Mouse (Mus musculus) liver, postnatal 0 days (tissue): ENCODE results near the gene Rasgef1a. TPM values are rescaled to one million over a fixed set of nuclear protein-coding genes. Genes with fewer than 3 reads are reported as not detected.

Experiments used
- ATAC-seq: fragments of 200-750 bp; cut with Nextera tagmentation; 2 replicates; pipeline ENCODE4 v1.8.0; 2017; ENCODE audit warnings: mild to moderate bottlenecking, moderate library complexity
- DNase-seq: peaks from one replicate; pipeline ENCODE4 v3.0.0-alpha.2; 2016
- H3K27ac ChIP-seq: fragments of 300-500 bp; sonication (generic); 2 replicates; pipeline ENCODE4 v1.5.1; 2014; ENCODE audit warnings: antibody characterized with exemption, moderate library complexity, mild to moderate bottlenecking, low read depth
- H3K27me3 ChIP-seq: fragments of 300-500 bp; sonication (generic); 2 replicates; pipeline ENCODE4 v1.6.1; 2014; ENCODE audit warnings: low read length, control low read depth, mixed read lengths; ENCODE audit not compliant: insufficient read depth
- H3K36me3 ChIP-seq: fragments of 300-500 bp; sonication (generic); replicated peaks from 2 replicates; pipeline ENCODE4 v1.6.1; 2014; ENCODE audit warnings: mild to moderate bottlenecking, control low read depth, low read length, moderate library complexity, mixed read lengths; ENCODE audit not compliant: insufficient read depth
- H3K4me1 ChIP-seq: fragments of 300-500 bp; sonication (generic); 2 replicates; pipeline ENCODE4 v1.6.1; 2014; ENCODE audit warnings: antibody characterized with exemption, mild to moderate bottlenecking, control low read depth; ENCODE audit not compliant: insufficient read depth
- H3K4me2 ChIP-seq: fragments of 300-500 bp; sonication (generic); 2 replicates; pipeline ENCODE4 v1.6.1; 2014; ENCODE audit warnings: low read depth, mild to moderate bottlenecking, low read length, moderate library complexity, mixed read lengths
- H3K4me3 ChIP-seq: fragments of 300-500 bp; sonication (generic); 2 replicates; pipeline ENCODE4 v1.5.1; 2014; ENCODE audit warnings: low read depth, low read length
- H3K9ac ChIP-seq: fragments of 300-500 bp; sonication (generic); replicated peaks from 2 replicates; pipeline ENCODE4 v1.6.1; 2014; ENCODE audit warnings: mild to moderate bottlenecking, moderate library complexity
- H3K9me3 ChIP-seq: fragments of 300-500 bp; sonication (generic); 2 replicates; pipeline ENCODE4 v1.6.1; 2016; ENCODE audit warnings: mild to moderate bottlenecking, control low read depth, low read length, mixed read lengths
- CTCF ChIP-seq: sonication (generic); IDR thresholded peaks from 2 replicates; pipeline ENCODE4 v1.5.1; 2016; ENCODE audit warnings: antibody characterized with exemption, low read depth
- EP300 ChIP-seq: IDR thresholded peaks from 2 replicates; pipeline ENCODE4 v1.6.1; 2016; ENCODE audit warnings: antibody characterized with exemption, low read depth, mild to moderate bottlenecking
- WGBS: fragments of 180-500 bp; shearing (Covaris S2); extraction: QIAGEN DNeasy Blood & Tissue Kit; methylation state at CpG from one replicate; pipeline ENCODE4 v1.1.7; 2014; ENCODE audit not compliant: insufficient replicate concordance; 5-methylcytosine and 5-hydroxymethylcytosine counted together
- polyA plus RNA-seq: library from polyadenylated mRNA; unstranded; fragments of >200 nt; fragmentation: Nextera tagmentation; extraction: Ambion mirVana; gene quantifications from 2 replicates; pipeline ENCODE4 v1.2.1, GENCODE M21; 2015

Gene Rasgef1a
- polyA plus RNA-seq, 1 experiment from 2014 or later, result 0.11 TPM

- DNase-seq (no peak), ATAC-seq (no peak)
- H3K4me1 ChIP-seq, result no peaks in the 10 kb centered on the region
- 45% methylated on average over 9 of the region's 9 CpGs for WGBS
- no peak overlapping the region for H3K4me3 ChIP-seq
- no peak overlapping the region for H3K4me2 ChIP-seq
- no peak overlapping the region for H3K27ac ChIP-seq
- no peaks in the 10 kb centered on the region for H3K9me3 ChIP-seq
- no peaks in the 10 kb centered on the region for H3K27me3 ChIP-seq
- no peak overlapping the region for H3K9ac ChIP-seq
- no peak for TF ChIP-seq EP300
- TF ChIP-seq CTCF, result no peak
- no peaks in the 10 kb centered on the region for H3K36me3 ChIP-seq
These were observed 25.0 kb downstream of the Rasgef1a start for GRCm38 (mm10) chr6:118036118-118036805.

- TF ChIP-seq EP300 (no peak), CTCF (no peak)
- Histone ChIP-seq H3K9me3 (no peaks in the 10 kb centered on the region), H3K36me3 (no peaks in the 10 kb centered on the region), H3K27me3 (no peaks in the 10 kb centered on the region), H3K9ac (no peak overlapping the region), H3K4me2 (no peak overlapping the region), H3K4me3 (no peak overlapping the region), H3K4me1 (no peaks in the 10 kb centered on the region), H3K27ac (no peak overlapping the region)
- no peak for ATAC-seq
- DNase-seq, result no peak
- WGBS, result 39% methylated on average over 5 of the region's 5 CpGs
These were observed 25.6 kb downstream of the Rasgef1a start for GRCm38 (mm10) chr6:118036866-118037265.

GRCm38 (mm10) chr6:118045180-118045579, 33.9 kb downstream of the Rasgef1a start:
- H3K9me3 ChIP-seq, result no peaks in the 10 kb centered on the region
- H3K9ac ChIP-seq, result no peak overlapping the region
- 31% methylated on average over 4 of the region's 4 CpGs for WGBS
- H3K27me3 ChIP-seq, result no peaks in the 10 kb centered on the region
- H3K27ac ChIP-seq, result no peak overlapping the region
- H3K4me2 ChIP-seq, result no peak overlapping the region
- no peak for ATAC-seq
- no peak for TF ChIP-seq EP300
- no peak for TF ChIP-seq CTCF
- H3K4me3 ChIP-seq, result no peak overlapping the region
- no peak for DNase-seq
- H3K36me3 ChIP-seq, result no peaks in the 10 kb centered on the region
- H3K4me1 ChIP-seq, result no peaks in the 10 kb centered on the region

GRCm38 (mm10) chr6:118045892-118046291, 34.7 kb downstream of the Rasgef1a start:
- H3K27me3 ChIP-seq, result no peaks in the 10 kb centered on the region
- no peak overlapping the region for H3K4me3 ChIP-seq
- no peak overlapping the region for H3K9ac ChIP-seq
- 47% methylated on average over 7 of the region's 7 CpGs for WGBS
- no peak for ATAC-seq
- H3K9me3 ChIP-seq, result no peaks in the 10 kb centered on the region
- no peaks in the 10 kb centered on the region for H3K4me1 ChIP-seq
- H3K36me3 ChIP-seq, result no peaks in the 10 kb centered on the region
- no peak overlapping the region for H3K4me2 ChIP-seq
- no peak for DNase-seq
- H3K27ac ChIP-seq, result no peak overlapping the region
- no peak for TF ChIP-seq EP300
- no peak for TF ChIP-seq CTCF

- no peak overlapping the region for H3K4me2 ChIP-seq
- H3K36me3 ChIP-seq, result no peaks in the 10 kb centered on the region
- H3K9me3 ChIP-seq, result no peaks in the 10 kb centered on the region
- ATAC-seq, result no peak
- no peak for DNase-seq
- H3K27me3 ChIP-seq, result no peaks in the 10 kb centered on the region
- H3K4me3 ChIP-seq, result no peak overlapping the region
- WGBS, result 74% methylated on average over 3 of the region's 3 CpGs
- H3K4me1 ChIP-seq, result no peaks in the 10 kb centered on the region
- no peak overlapping the region for H3K27ac ChIP-seq
- TF ChIP-seq CTCF (no peak), EP300 (no peak)
- no peak overlapping the region for H3K9ac ChIP-seq
These were observed 35.3 kb downstream of the Rasgef1a start for GRCm38 (mm10) chr6:118046511-118046910.

GRCm38 (mm10) chr6:118046924-118047323, 35.7 kb downstream of the Rasgef1a start:
- TF ChIP-seq CTCF (no peak), EP300 (no peak)
- H3K4me3 ChIP-seq, result no peak overlapping the region
- ATAC-seq, result no peak
- no peak overlapping the region for H3K9ac ChIP-seq
- no peak overlapping the region for H3K4me2 ChIP-seq
- no peaks in the 10 kb centered on the region for H3K27me3 ChIP-seq
- DNase-seq, result no peak
- H3K4me1 ChIP-seq, result no peaks in the 10 kb centered on the region
- no peaks in the 10 kb centered on the region for H3K9me3 ChIP-seq
- no peak overlapping the region for H3K27ac ChIP-seq
- H3K36me3 ChIP-seq, result no peaks in the 10 kb centered on the region
